Mouse (Mus musculus): ENCODE data around the gene Pls1. TPM values are rescaled to one million over a fixed set of nuclear protein-coding genes. Genes with fewer than 3 reads are reported as not detected.
A peak's percentile ranks its signal among the peaks of the same experiment; 100 is the strongest.

Gene Pls1
- polyA plus RNA-seq, 1 experiment from 2014 or later: 20.6 TPM

DNA sequence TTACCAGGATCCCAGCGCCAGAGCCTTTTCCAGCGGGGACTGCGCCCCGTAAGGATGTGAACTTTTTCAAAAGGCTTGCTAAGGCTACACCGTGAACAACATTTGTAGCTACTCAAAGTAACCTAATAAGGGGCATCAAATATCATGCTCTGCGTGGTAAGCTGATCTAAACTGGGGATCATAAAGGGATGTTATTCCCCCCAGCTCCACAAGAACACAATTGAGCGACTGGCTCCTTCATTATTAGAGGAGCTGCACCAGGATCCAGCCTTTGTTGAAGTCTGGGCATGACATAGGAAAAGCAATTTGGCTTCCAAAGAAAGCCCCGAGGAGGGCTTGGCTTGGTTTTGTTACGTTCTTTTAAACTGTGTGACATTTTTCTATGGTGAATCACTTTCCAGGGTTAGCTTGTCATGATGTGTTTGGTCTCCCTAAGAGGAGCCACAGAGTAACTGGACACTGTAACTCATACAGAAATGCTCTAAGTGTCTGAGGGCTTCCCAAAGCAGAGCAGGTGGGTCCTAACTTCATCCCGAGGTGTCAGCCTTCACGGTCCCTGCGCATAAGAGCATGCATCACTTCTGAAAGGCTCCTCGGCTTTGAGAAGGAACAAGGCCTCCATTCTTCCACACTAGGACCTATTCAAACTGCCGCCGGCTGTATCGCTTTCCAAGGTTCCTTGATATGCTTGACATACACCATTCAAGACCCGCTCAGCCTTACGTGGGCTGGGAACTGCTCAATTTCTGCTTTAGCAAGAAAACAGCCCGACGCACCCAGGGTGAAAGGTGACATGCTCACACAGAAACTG is 31.2 kb downstream of the Pls1 start:
- 84% methylated on average over 20 of the region's 20 CpGs for WGBS (ENCODE audit: insufficient replicate concordance)
- H3K9ac ChIP-seq (replicated peaks): no peak overlapping the region
- H3K27ac ChIP-seq (ENCODE audit: low read depth): no peak overlapping the region
- DNase-seq (no peak), ATAC-seq (no peak)
- H3K36me3 ChIP-seq (replicated peaks; ENCODE audit: insufficient read depth, low read length): no peaks in the 10 kb centered on the region
- TF ChIP-seq CTCF (IDR thresholded peaks at IDR 0.05; ENCODE audit: low read depth): no peak
- no peak for TF ChIP-seq EP300 (IDR thresholded peaks at IDR 0.05; ENCODE audit: low read depth)
- H3K27me3 ChIP-seq (ENCODE audit: insufficient read depth, low read length): no peaks in the 10 kb centered on the region
- no peak overlapping the region for H3K4me3 ChIP-seq (ENCODE audit: low read depth, low read length)
- no peak overlapping the region for H3K4me2 ChIP-seq (ENCODE audit: low read depth, low read length)
- no peaks in the 10 kb centered on the region for H3K4me1 ChIP-seq (ENCODE audit: insufficient read depth)
- H3K9me3 ChIP-seq (ENCODE audit: low read length): no peaks in the 10 kb centered on the region

- no peaks in the 10 kb centered on the region for H3K27me3 ChIP-seq (ENCODE audit: insufficient read depth, low read length)
- no peak for ATAC-seq
Measured at GRCm38 (mm10) chr9:95811817-95812216, 33.3 kb downstream of the Pls1 start.

GRCm38 (mm10) chr9:95809596-95809995 is 35.5 kb downstream of the Pls1 start:
- H3K36me3 ChIP-seq (replicated peaks; ENCODE audit: insufficient read depth, low read length): no peaks in the 10 kb centered on the region
- ATAC-seq (no peak), DNase-seq (no peak)
- H3K27ac ChIP-seq (ENCODE audit: low read depth): no peak overlapping the region
- H3K4me3 ChIP-seq (ENCODE audit: low read depth, low read length): no peak overlapping the region
- H3K27me3 ChIP-seq (ENCODE audit: insufficient read depth, low read length): no peaks in the 10 kb centered on the region
- H3K4me2 ChIP-seq (ENCODE audit: low read depth, low read length): no peak overlapping the region
- no peak for TF ChIP-seq EP300 (IDR thresholded peaks at IDR 0.05; ENCODE audit: low read depth)
- TF ChIP-seq CTCF (IDR thresholded peaks at IDR 0.05; ENCODE audit: low read depth): no peak
- H3K9me3 ChIP-seq (ENCODE audit: low read length): no peaks in the 10 kb centered on the region
- H3K4me1 ChIP-seq (ENCODE audit: insufficient read depth): 0 out of 2 replicates have a peak, but pooled peaks cover 2% of the 10 kb centered on the region
- H3K9ac ChIP-seq (replicated peaks): no peak overlapping the region
- 74% methylated on average over 4 of the region's 4 CpGs for WGBS (ENCODE audit: insufficient replicate concordance)

More at GRCm38 (mm10) chr9:95811817-95812216, 33.3 kb downstream of the Pls1 start:
- Histone ChIP-seq H3K27ac (ENCODE audit: low read depth) (no peak overlapping the region), H3K4me1 (ENCODE audit: insufficient read depth) (0 out of 2 replicates have a peak, but pooled peaks cover 2% of the 10 kb centered on the region), H3K4me2 (ENCODE audit: low read depth, low read length) (no peak overlapping the region), H3K36me3 (replicated peaks; ENCODE audit: insufficient read depth, low read length) (no peaks in the 10 kb centered on the region), H3K4me3 (ENCODE audit: low read depth, low read length) (no peak overlapping the region), H3K9me3 (ENCODE audit: low read length) (no peaks in the 10 kb centered on the region), H3K9ac (replicated peaks) (no peak overlapping the region)
- peak; percentile 6; the same call in 1 of the 2 replicates for TF ChIP-seq CTCF (IDR thresholded peaks at IDR 0.05; ENCODE audit: low read depth)
- TF ChIP-seq EP300 (IDR thresholded peaks at IDR 0.05; ENCODE audit: low read depth): no peak
- 83% methylated on average over 4 of the region's 4 CpGs for WGBS (ENCODE audit: insufficient replicate concordance)
- no peak for DNase-seq

- Histone ChIP-seq H3K27me3 (ENCODE audit: insufficient read depth, low read length) (no peaks in the 10 kb centered on the region), H3K9me3 (ENCODE audit: low read length) (no peaks in the 10 kb centered on the region), H3K36me3 (replicated peaks; ENCODE audit: insufficient read depth, low read length) (no peaks in the 10 kb centered on the region), H3K9ac (replicated peaks) (no peak overlapping the region), H3K27ac (ENCODE audit: low read depth) (no peak overlapping the region), H3K4me3 (ENCODE audit: low read depth, low read length) (no peak overlapping the region), H3K4me1 (ENCODE audit: insufficient read depth) (peaks cover 2% of the 10 kb centered on the region; the same call in 1 of the 2 replicates), H3K4me2 (ENCODE audit: low read depth, low read length) (no peak overlapping the region)
- TF ChIP-seq CTCF (IDR thresholded peaks at IDR 0.05; ENCODE audit: low read depth): no peak
- TF ChIP-seq EP300 (IDR thresholded peaks at IDR 0.05; ENCODE audit: low read depth): no peak
- DNase-seq (no peak), ATAC-seq (no peak)
- WGBS (ENCODE audit: insufficient replicate concordance): 78% methylated on average over 12 of the region's 12 CpGs
Measured at GRCm38 (mm10) chr9:95805449-95805848, 39.7 kb downstream of the Pls1 start.

GRCm38 (mm10) chr9:95803783-95804182 is 41.3 kb downstream of the Pls1 start:
- Histone ChIP-seq H3K9me3 (ENCODE audit: low read length) (no peaks in the 10 kb centered on the region), H3K9ac (replicated peaks) (no peak overlapping the region), H3K36me3 (replicated peaks; ENCODE audit: insufficient read depth, low read length) (no peaks in the 10 kb centered on the region), H3K4me2 (ENCODE audit: low read depth, low read length) (no peak overlapping the region), H3K4me3 (ENCODE audit: low read depth, low read length) (no peak overlapping the region), H3K4me1 (ENCODE audit: insufficient read depth) (peaks cover 2% of the 10 kb centered on the region; the same call in 1 of the 2 replicates), H3K27me3 (ENCODE audit: insufficient read depth, low read length) (no peaks in the 10 kb centered on the region), H3K27ac (ENCODE audit: low read depth) (no peak overlapping the region)
- ATAC-seq: no peak
- TF ChIP-seq CTCF (IDR thresholded peaks at IDR 0.05; ENCODE audit: low read depth) (no peak), EP300 (IDR thresholded peaks at IDR 0.05; ENCODE audit: low read depth) (no peak)
- WGBS (ENCODE audit: insufficient replicate concordance): 48% methylated on average over 3 of the region's 3 CpGs
- no peak for DNase-seq

DNA sequence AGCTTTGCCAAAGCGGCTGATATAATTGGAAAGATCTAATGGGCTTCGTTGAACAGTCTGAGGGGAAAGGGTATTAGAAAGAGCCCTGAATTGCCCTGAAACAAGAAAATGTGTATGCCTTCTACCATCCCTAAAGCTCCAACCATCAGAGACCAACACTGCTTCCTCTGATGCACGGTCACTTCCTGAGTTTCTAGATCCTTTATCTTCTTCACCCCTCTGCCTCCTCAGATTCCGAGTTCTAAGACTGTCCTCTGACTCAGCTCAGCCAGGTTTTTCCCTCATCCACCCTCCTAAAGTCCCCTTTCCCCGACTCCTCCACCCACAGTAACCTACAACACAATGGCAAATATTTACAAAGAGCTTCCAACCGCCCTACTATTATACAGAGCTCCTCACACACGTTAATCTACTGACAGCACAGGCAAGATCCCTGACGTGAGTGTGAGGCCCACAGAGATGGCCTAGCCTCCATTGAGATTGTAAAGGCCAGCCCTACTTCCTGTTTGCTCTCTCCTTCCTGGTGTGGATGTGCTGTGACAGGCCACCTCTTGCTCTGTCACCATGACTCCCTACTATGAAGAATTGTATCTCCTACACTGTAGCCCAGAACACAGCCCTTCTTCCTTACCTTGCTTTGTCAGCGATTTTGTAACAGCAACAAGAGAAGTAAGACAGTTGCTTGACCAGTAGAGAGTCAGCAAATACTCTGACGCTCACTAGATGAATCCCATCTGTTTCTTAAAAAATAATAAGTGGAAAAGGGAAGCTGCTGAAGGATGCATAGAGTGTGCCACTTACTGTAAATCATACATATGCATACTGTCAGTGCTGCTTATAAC is 43.3 kb downstream of the Pls1 start:
- H3K4me2 ChIP-seq (ENCODE audit: low read depth, low read length): no peak overlapping the region
- H3K27me3 ChIP-seq (ENCODE audit: insufficient read depth, low read length): no peaks in the 10 kb centered on the region
- peak overlapping the region; percentile 44; the same call in 1 of the 2 replicates for H3K27ac ChIP-seq (ENCODE audit: low read depth)
- H3K9me3 ChIP-seq (ENCODE audit: low read length): no peaks in the 10 kb centered on the region
- no peak for DNase-seq
- no peak overlapping the region for H3K9ac ChIP-seq (replicated peaks)
- no peak overlapping the region for H3K4me3 ChIP-seq (ENCODE audit: low read depth, low read length)
- TF ChIP-seq EP300 (IDR thresholded peaks at IDR 0.05; ENCODE audit: low read depth) (no peak), CTCF (IDR thresholded peaks at IDR 0.05; ENCODE audit: low read depth) (no peak)
- H3K4me1 ChIP-seq (ENCODE audit: insufficient read depth): no peaks in the 10 kb centered on the region; the same call in 1 of the 2 replicates
- peak; percentile 38 for ATAC-seq
- WGBS (ENCODE audit: insufficient replicate concordance): 40% methylated on average over 10 of the region's 10 CpGs
- H3K36me3 ChIP-seq (replicated peaks; ENCODE audit: insufficient read depth, low read length): no peaks in the 10 kb centered on the region

Data from liver, postnatal 0 days (tissue).